In the genomic region with DNA sequence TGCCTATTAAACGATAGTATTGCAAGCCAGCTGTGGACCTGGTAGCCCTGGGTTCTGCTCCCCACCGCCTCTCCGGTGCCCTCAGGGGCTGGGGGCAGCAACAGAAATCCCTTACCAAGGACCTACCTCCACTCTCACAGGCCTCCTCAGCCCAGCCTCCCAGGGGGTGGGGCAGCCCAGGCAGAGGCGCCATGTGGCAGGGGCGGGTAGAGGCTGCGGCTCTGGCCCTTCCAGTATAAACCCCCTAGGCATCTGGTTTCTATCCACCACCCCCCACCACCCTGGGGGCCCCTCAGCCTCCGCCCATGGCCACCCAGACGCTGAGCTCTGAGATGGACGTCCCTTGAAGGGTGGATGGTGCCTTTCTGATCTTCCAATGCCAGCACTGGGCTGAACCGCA, we compare ENCODE assay signal across 12 mouse cellular contexts. TPM values are rescaled to one million over a fixed set of nuclear protein-coding genes. Genes with fewer than 3 reads are reported as not detected.
A peak's percentile ranks its signal among the peaks of the same experiment; 100 is the strongest.
DNase-seq lines count a peak whose midpoint lies in the region; ATAC-seq and TF ChIP-seq lines count a peak whose summit lies in the region.
"Had no signal": no experiment of that assay in that cellular context is flagged by ENCODE, and none has a peak within 500 bp of the region (broad histone marks: within the 10 kb centered on the region; RNA-seq: fewer than 3 reads in every experiment).

No protein-coding gene starts in this region.

- no peak for TF ChIP-seq EP300 in lung, postnatal 0 days (IDR thresholded peaks at IDR 0.05)

- H3K4me3 ChIP-seq in forebrain, embryonic 10.5 days: peak overlapping the region; percentile 22; the same call in 1 of the 2 replicates
- H3K4me3 ChIP-seq in forebrain, postnatal 0 days (ENCODE audit: low read depth, low read length): no peak overlapping the region
- H3K4me3 ChIP-seq in lung, embryonic 14.5 days (ENCODE audit: low read depth, low read length): no peak overlapping the region
- H3K4me3 ChIP-seq in lung, postnatal 0 days (ENCODE audit: low read depth, low read length): no peak overlapping the region
- H3K4me3 ChIP-seq in hindbrain, embryonic 16.5 days (ENCODE audit: low read length): no peak overlapping the region
- peak overlapping the region; percentile 17 for H3K4me3 ChIP-seq in stomach, embryonic 14.5 days (ENCODE audit: low read depth, low read length)

- ATAC-seq in forebrain, postnatal 0 days: no peak
- peak; percentile 77 for ATAC-seq in lung, embryonic 14.5 days (ENCODE audit: insufficient read depth)
- ATAC-seq in lung, postnatal 0 days: no peak
- ATAC-seq in hindbrain, embryonic 16.5 days: no peak
- ATAC-seq in stomach, embryonic 14.5 days (ENCODE audit: insufficient number of reproducible peaks, insufficient read depth, low FRiP score, low read depth): peak; percentile 79; the same call in 1 of the 2 replicates
- ATAC-seq: Patski had no signal

- H3K9ac ChIP-seq in forebrain, postnatal 0 days: no peak overlapping the region
- peak overlapping the region; percentile 1 for H3K9ac ChIP-seq in lung, embryonic 14.5 days
- no peak overlapping the region for H3K9ac ChIP-seq in lung, postnatal 0 days (replicated peaks; ENCODE audit: low read depth)
- H3K9ac ChIP-seq in hindbrain, embryonic 16.5 days (ENCODE audit: low read depth, low read length): peak overlapping the region; percentile 25; the same call in 1 of the 2 replicates
- peak overlapping the region; percentile 18; the same call in 1 of the 2 replicates for H3K9ac ChIP-seq in stomach, embryonic 14.5 days (replicated peaks; ENCODE audit: low read depth, low read length)

- no peak for TF ChIP-seq CTCF in forebrain, postnatal 0 days (IDR thresholded peaks at IDR 0.05; ENCODE audit: low read depth)
- no peak for TF ChIP-seq CTCF in lung, embryonic 14.5 days (IDR thresholded peaks at IDR 0.05; ENCODE audit: low read depth)
- no peak for TF ChIP-seq CTCF in lung, postnatal 0 days (IDR thresholded peaks at IDR 0.05)

- H3K27me3 ChIP-seq in forebrain, embryonic 10.5 days (ENCODE audit: poor library complexity, severe bottlenecking): peaks cover 74% of the 10 kb centered on the region
- peaks cover 11% of the 10 kb centered on the region; the same call in 1 of the 2 replicates for H3K27me3 ChIP-seq in forebrain, postnatal 0 days (ENCODE audit: insufficient read depth, low read length)
- H3K27me3 ChIP-seq in lung, embryonic 14.5 days (ENCODE audit: insufficient read depth, low read length): 0 out of 2 replicates have a peak, but pooled peaks cover 1% of the 10 kb centered on the region
- no peaks in the 10 kb centered on the region for H3K27me3 ChIP-seq in lung, postnatal 0 days (replicated peaks; ENCODE audit: insufficient read depth, low read length)
- peaks cover 6% of the 10 kb centered on the region for H3K27me3 ChIP-seq in hindbrain, embryonic 16.5 days (replicated peaks; ENCODE audit: control insufficient read depth, insufficient read depth, low read length)
- H3K27me3 ChIP-seq in stomach, embryonic 14.5 days (ENCODE audit: control insufficient read depth, insufficient read depth, low read length): no peaks in the 10 kb centered on the region
- H3K27me3 ChIP-seq: Patski had no signal

- no peak for DNase-seq in forebrain, embryonic 10.5 days (ENCODE audit: extremely low spot score, low spot score)
- DNase-seq in forebrain, postnatal 0 days: no peak
- peak; percentile 53 for DNase-seq in lung, embryonic 14.5 days
- DNase-seq in lung, postnatal 0 days (ENCODE audit: low spot score): no peak
- no peak for DNase-seq in thymus, postnatal 36 days
- DNase-seq in adrenal gland, postnatal 25 days: no peak
- DNase-seq: gastrocnemius, postnatal 25 days; lung, adult 2 months had no signal

- peak overlapping the region; percentile 70 for H3K27ac ChIP-seq in forebrain, embryonic 10.5 days
- no peak overlapping the region for H3K27ac ChIP-seq in forebrain, postnatal 0 days (ENCODE audit: low read depth, low read length)
- no peak overlapping the region; the same call in 1 of the 2 replicates for H3K27ac ChIP-seq in lung, embryonic 14.5 days (ENCODE audit: low read depth)
- H3K27ac ChIP-seq in lung, postnatal 0 days (ENCODE audit: low read length): no peak overlapping the region
- no peak overlapping the region for H3K27ac ChIP-seq in hindbrain, embryonic 16.5 days (ENCODE audit: low read depth, low read length)
- peak overlapping the region; percentile 44; the same call in 1 of the 2 replicates for H3K27ac ChIP-seq in stomach, embryonic 14.5 days (ENCODE audit: low read length)

- H3K4me2 ChIP-seq in forebrain, postnatal 0 days (ENCODE audit: low read depth): no peak overlapping the region
- peak overlapping the region; percentile 44 for H3K4me2 ChIP-seq in lung, embryonic 14.5 days
- no peak overlapping the region for H3K4me2 ChIP-seq in lung, postnatal 0 days (replicated peaks; ENCODE audit: low read depth, low read length)
- H3K4me2 ChIP-seq in hindbrain, embryonic 16.5 days (ENCODE audit: low read length): no peak overlapping the region
- peak overlapping the region; percentile 39 for H3K4me2 ChIP-seq in stomach, embryonic 14.5 days (replicated peaks; ENCODE audit: low read depth, low read length)

- H3K36me3 ChIP-seq in forebrain, embryonic 10.5 days (replicated peaks): no peaks in the 10 kb centered on the region
- no peaks in the 10 kb centered on the region for H3K36me3 ChIP-seq in forebrain, postnatal 0 days (ENCODE audit: insufficient read depth)
- no peaks in the 10 kb centered on the region for H3K36me3 ChIP-seq in lung, embryonic 14.5 days (ENCODE audit: insufficient read depth)
- no peaks in the 10 kb centered on the region for H3K36me3 ChIP-seq in lung, postnatal 0 days (ENCODE audit: insufficient read depth, low read length)
- no peaks in the 10 kb centered on the region for H3K36me3 ChIP-seq in hindbrain, embryonic 16.5 days (ENCODE audit: control insufficient read depth, insufficient read depth, low read length)
- no peaks in the 10 kb centered on the region for H3K36me3 ChIP-seq in stomach, embryonic 14.5 days (ENCODE audit: control insufficient read depth, insufficient read depth, low read length)

- H3K4me1 ChIP-seq in forebrain, embryonic 10.5 days: peaks cover 35% of the 10 kb centered on the region
- no peaks in the 10 kb centered on the region for H3K4me1 ChIP-seq in forebrain, postnatal 0 days (ENCODE audit: insufficient read depth)
- H3K4me1 ChIP-seq in lung, embryonic 14.5 days (ENCODE audit: insufficient read depth): peaks cover 3% of the 10 kb centered on the region; the same call in 1 of the 2 replicates
- no peaks in the 10 kb centered on the region for H3K4me1 ChIP-seq in lung, postnatal 0 days (ENCODE audit: insufficient read depth, low read depth, low read length)
- peaks cover 8% of the 10 kb centered on the region for H3K4me1 ChIP-seq in hindbrain, embryonic 16.5 days (ENCODE audit: control insufficient read depth, insufficient read depth, low read depth, low read length)
- H3K4me1 ChIP-seq in stomach, embryonic 14.5 days (ENCODE audit: control insufficient read depth, insufficient read depth, low read length): peaks cover 15% of the 10 kb centered on the region

- no peaks in the 10 kb centered on the region for H3K9me3 ChIP-seq in forebrain, embryonic 10.5 days
- H3K9me3 ChIP-seq in forebrain, postnatal 0 days (ENCODE audit: low read length): no peaks in the 10 kb centered on the region
- H3K9me3 ChIP-seq in lung, embryonic 14.5 days (ENCODE audit: low read depth, low read length): no peaks in the 10 kb centered on the region
- no peaks in the 10 kb centered on the region for H3K9me3 ChIP-seq in lung, postnatal 0 days (ENCODE audit: low read length)
- no peaks in the 10 kb centered on the region for H3K9me3 ChIP-seq in hindbrain, embryonic 16.5 days (ENCODE audit: control insufficient read depth, low read length)
- H3K9me3 ChIP-seq in stomach, embryonic 14.5 days (ENCODE audit: control insufficient read depth, low read depth, low read length): no peaks in the 10 kb centered on the region

- 9% methylated on average over 10 of the region's 10 CpGs for WGBS in forebrain, embryonic 10.5 days
- WGBS in forebrain, postnatal 0 days: 12% methylated on average over 10 of the region's 10 CpGs
- WGBS in lung, embryonic 14.5 days: 4% methylated on average over 10 of the region's 10 CpGs
- 16% methylated on average over 10 of the region's 10 CpGs for WGBS in lung, postnatal 0 days
- 20% methylated on average over 10 of the region's 10 CpGs for WGBS in hindbrain, embryonic 16.5 days
- WGBS in stomach, embryonic 14.5 days: 5% methylated on average over 10 of the region's 10 CpGs

RNA-seq across cellular contexts. Expression of gene Sp7, which starts 3.7 kb away (rescaled TPM):
- 0.25 and 0.42 TPM in 2 replicates for polyA plus RNA-seq in forebrain, embryonic 10.5 days (2016; fragmentation: Nextera tagmentation; extraction: Ambion mirVana)
- total RNA-seq in forebrain, postnatal 0 days (2014; rRNA removed): 0.92 and 2.1 TPM in 2 replicates
- polyA plus RNA-seq in forebrain, postnatal 0 days (2015; fragmentation: Nextera tagmentation; extraction: Ambion mirVana): 0.30 and 0.35 TPM in 2 replicates
- polyA plus RNA-seq in lung, embryonic 14.5 days (2014; fragmentation: Nextera tagmentation; extraction: Ambion mirVana): 0.55 and 0.64 TPM in 2 replicates
- polyA plus RNA-seq in lung, postnatal 0 days (2015; fragmentation: Nextera tagmentation; extraction: Ambion mirVana): not detected in 2 replicates
- 0.46 and 1.0 TPM in 2 replicates for polyA plus RNA-seq in hindbrain, embryonic 16.5 days (2015; fragmentation: Nextera tagmentation; extraction: Ambion mirVana)
- polyA plus RNA-seq in stomach, embryonic 14.5 days (2014; fragmentation: Nextera tagmentation; extraction: Ambion mirVana): 2.0 and 2.5 TPM in 2 replicates
- 0.15 TPM in 1 of 2 replicates, not detected in the other for total RNA-seq in adrenal gland, postnatal 25 days (2021)
- total RNA-seq: gastrocnemius, postnatal 25 days had no signal
- polyA plus RNA-seq: Patski; spleen, adult 2 months had no signal

RNA-seq across cellular contexts. Expression of gene Aaas, which starts 20.2 kb away (rescaled TPM):
- polyA plus RNA-seq in forebrain, embryonic 10.5 days (2016; fragmentation: Nextera tagmentation; extraction: Ambion mirVana): 141 and 144 TPM in 2 replicates
- total RNA-seq in forebrain, postnatal 0 days (2014; rRNA removed): 25.5 and 27.9 TPM in 2 replicates
- 31.6 and 33.4 TPM in 2 replicates for polyA plus RNA-seq in forebrain, postnatal 0 days (2015; fragmentation: Nextera tagmentation; extraction: Ambion mirVana)
- polyA plus RNA-seq in lung, embryonic 14.5 days (2014; fragmentation: Nextera tagmentation; extraction: Ambion mirVana): 99.1 and 103 TPM in 2 replicates
- 16.2 and 17.0 TPM in 2 replicates for polyA plus RNA-seq in lung, postnatal 0 days (2015; fragmentation: Nextera tagmentation; extraction: Ambion mirVana)
- 36.1 and 38.1 TPM in 2 replicates for polyA plus RNA-seq in hindbrain, embryonic 16.5 days (2015; fragmentation: Nextera tagmentation; extraction: Ambion mirVana)
- polyA plus RNA-seq in stomach, embryonic 14.5 days (2014; fragmentation: Nextera tagmentation; extraction: Ambion mirVana): 63.8 and 68.4 TPM in 2 replicates
- 14.4 and 24.0 TPM in 2 replicates for total RNA-seq in adrenal gland, postnatal 25 days (2021)

RNA-seq across cellular contexts. Expression of gene Sp1, which starts 35.2 kb away (rescaled TPM):
- polyA plus RNA-seq in forebrain, embryonic 10.5 days (2016; fragmentation: Nextera tagmentation; extraction: Ambion mirVana): 9.7 and 9.9 TPM in 2 replicates
- 16.4 and 22.5 TPM in 2 replicates for total RNA-seq in forebrain, postnatal 0 days (2014; rRNA removed)
- 2.0 and 2.6 TPM in 2 replicates for polyA plus RNA-seq in forebrain, postnatal 0 days (2015; fragmentation: Nextera tagmentation; extraction: Ambion mirVana)
- 15.3 and 16.1 TPM in 2 replicates for polyA plus RNA-seq in lung, embryonic 14.5 days (2014; fragmentation: Nextera tagmentation; extraction: Ambion mirVana)
- polyA plus RNA-seq in lung, postnatal 0 days (2015; fragmentation: Nextera tagmentation; extraction: Ambion mirVana): 7.3 and 8.6 TPM in 2 replicates
- 3.4 and 3.5 TPM in 2 replicates for polyA plus RNA-seq in hindbrain, embryonic 16.5 days (2015; fragmentation: Nextera tagmentation; extraction: Ambion mirVana)
- 16.9 and 18.9 TPM in 2 replicates for polyA plus RNA-seq in stomach, embryonic 14.5 days (2014; fragmentation: Nextera tagmentation; extraction: Ambion mirVana)
- total RNA-seq in adrenal gland, postnatal 25 days (2021): 49.9 and 82.8 TPM in 2 replicates

RNA-seq across cellular contexts. Expression of gene Myg1, which starts 39.2 kb away (rescaled TPM):
- polyA plus RNA-seq in forebrain, embryonic 10.5 days (2016; fragmentation: Nextera tagmentation; extraction: Ambion mirVana): 127 and 128 TPM in 2 replicates
- total RNA-seq in forebrain, postnatal 0 days (2014; rRNA removed): 46.4 and 54.2 TPM in 2 replicates
- polyA plus RNA-seq in forebrain, postnatal 0 days (2015; fragmentation: Nextera tagmentation; extraction: Ambion mirVana): 80.2 and 85.7 TPM in 2 replicates
- polyA plus RNA-seq in lung, embryonic 14.5 days (2014; fragmentation: Nextera tagmentation; extraction: Ambion mirVana): 111 and 113 TPM in 2 replicates
- polyA plus RNA-seq in lung, postnatal 0 days (2015; fragmentation: Nextera tagmentation; extraction: Ambion mirVana): 46.1 and 48.3 TPM in 2 replicates
- polyA plus RNA-seq in hindbrain, embryonic 16.5 days (2015; fragmentation: Nextera tagmentation; extraction: Ambion mirVana): 88.1 and 99.0 TPM in 2 replicates
- 96.9 and 109 TPM in 2 replicates for polyA plus RNA-seq in stomach, embryonic 14.5 days (2014; fragmentation: Nextera tagmentation; extraction: Ambion mirVana)
- total RNA-seq in adrenal gland, postnatal 25 days (2021): 72.4 and 77.8 TPM in 2 replicates

RNA-seq across cellular contexts. Expression of gene Pfdn5, which starts 44.8 kb away (rescaled TPM):
- 311 and 331 TPM in 2 replicates for polyA plus RNA-seq in forebrain, embryonic 10.5 days (2016; fragmentation: Nextera tagmentation; extraction: Ambion mirVana)
- total RNA-seq in forebrain, postnatal 0 days (2014; rRNA removed): 177 and 262 TPM in 2 replicates
- polyA plus RNA-seq in forebrain, postnatal 0 days (2015; fragmentation: Nextera tagmentation; extraction: Ambion mirVana): 518 and 621 TPM in 2 replicates
- polyA plus RNA-seq in lung, embryonic 14.5 days (2014; fragmentation: Nextera tagmentation; extraction: Ambion mirVana): 477 and 511 TPM in 2 replicates
- polyA plus RNA-seq in lung, postnatal 0 days (2015; fragmentation: Nextera tagmentation; extraction: Ambion mirVana): 457 and 467 TPM in 2 replicates
- polyA plus RNA-seq in hindbrain, embryonic 16.5 days (2015; fragmentation: Nextera tagmentation; extraction: Ambion mirVana): 448 and 464 TPM in 2 replicates
- polyA plus RNA-seq in stomach, embryonic 14.5 days (2014; fragmentation: Nextera tagmentation; extraction: Ambion mirVana): 500 and 514 TPM in 2 replicates
- 379 TPM in 2 replicates for total RNA-seq in adrenal gland, postnatal 25 days (2021)

Comparison
In these comparisons a context has a peak if more than half of its experiments do, and no peak if none do; other contexts are left out.
1. H3K27ac ChIP-seq: peak in forebrain, embryonic 10.5 days (single experiment) and stomach, embryonic 14.5 days (single experiment); none in forebrain, postnatal 0 days (single experiment), lung, embryonic 14.5 days (single experiment), lung, postnatal 0 days (single experiment) and hindbrain, embryonic 16.5 days (single experiment).
2. H3K4me3 ChIP-seq: peak in forebrain, embryonic 10.5 days (single experiment) and stomach, embryonic 14.5 days (single experiment); none in forebrain, postnatal 0 days (single experiment), lung, embryonic 14.5 days (single experiment), lung, postnatal 0 days (single experiment) and hindbrain, embryonic 16.5 days (single experiment).
3. ATAC-seq: peak in lung, embryonic 14.5 days (single experiment) and stomach, embryonic 14.5 days (single experiment); none in forebrain, postnatal 0 days (single experiment), lung, postnatal 0 days (single experiment) and hindbrain, embryonic 16.5 days (single experiment).
4. H3K4me2 ChIP-seq: peak in lung, embryonic 14.5 days (single experiment) and stomach, embryonic 14.5 days (single experiment); none in forebrain, postnatal 0 days (single experiment), lung, postnatal 0 days (single experiment) and hindbrain, embryonic 16.5 days (single experiment).
5. H3K9ac ChIP-seq: peak in lung, embryonic 14.5 days (single experiment), hindbrain, embryonic 16.5 days (single experiment) and stomach, embryonic 14.5 days (single experiment); none in forebrain, postnatal 0 days (single experiment) and lung, postnatal 0 days (single experiment).